Mouse (Mus musculus): ENCODE data around the gene Prdm11.

Gene Prdm11

GRCm38 (mm10) chr2:93012976-93013375 lies 33.0 kb downstream of the Prdm11 start:
- DNase-seq (ENCODE audit: low read depth, low spot score), result no peak

- no peak for DNase-seq (ENCODE audit: low read depth, low spot score)
Observed at GRCm38 (mm10) chr2:93011933-93012332, 34.0 kb downstream of the Prdm11 start.

- no peak for DNase-seq (ENCODE audit: low read depth, low spot score)
Observed at GRCm38 (mm10) chr2:93011465-93011864, 34.5 kb downstream of the Prdm11 start.

- DNase-seq (ENCODE audit: low read depth, low spot score), result no peak
Observed at GRCm38 (mm10) chr2:93007967-93008685, 37.8 kb downstream of the Prdm11 start.

- DNase-seq (ENCODE audit: low read depth, low spot score), result no peak
Observed at GRCm38 (mm10) chr2:93005028-93005427, 40.9 kb downstream of the Prdm11 start.

- DNase-seq (ENCODE audit: low read depth, low spot score), result no peak
Observed at GRCm38 (mm10) chr2:92991976-92992375, 54.0 kb downstream of the Prdm11 start.

- no peak for DNase-seq (ENCODE audit: low read depth, low spot score)
Observed at GRCm38 (mm10) chr2:92989593-92989992, 56.4 kb downstream of the Prdm11 start.

- peak; percentile 61 for DNase-seq (ENCODE audit: low read depth, low spot score)
Observed at GRCm38 (mm10) chr2:92987901-92988631, 57.9 kb downstream of the Prdm11 start.

GRCm38 (mm10) chr2:92987108-92987618 lies 58.8 kb downstream of the Prdm11 start:
- DNase-seq (ENCODE audit: low read depth, low spot score), result no peak

- DNase-seq (ENCODE audit: low read depth, low spot score), result no peak
Observed at GRCm38 (mm10) chr2:92985600-92985999, 60.4 kb downstream of the Prdm11 start.

GRCm38 (mm10) chr2:92985171-92985570 lies 60.8 kb downstream of the Prdm11 start:
- DNase-seq (ENCODE audit: low read depth, low spot score), result no peak

- no peak for DNase-seq (ENCODE audit: low read depth, low spot score)
Observed at GRCm38 (mm10) chr2:92984321-92985108, 61.5 kb downstream of the Prdm11 start.

- no peak for DNase-seq (ENCODE audit: low read depth, low spot score)
Observed at GRCm38 (mm10) chr2:92983273-92983620, 62.7 kb downstream of the Prdm11 start.

GRCm38 (mm10) chr2:92982591-92983272 lies 63.2 kb downstream of the Prdm11 start:
- no peak for DNase-seq (ENCODE audit: low read depth, low spot score)

GRCm38 (mm10) chr2:92980165-92980564 lies 65.8 kb downstream of the Prdm11 start:
- DNase-seq (ENCODE audit: low read depth, low spot score), result no peak

- DNase-seq (ENCODE audit: low read depth, low spot score), result no peak
Observed at GRCm38 (mm10) chr2:92975031-92975790, 70.8 kb downstream of the Prdm11 start.

- DNase-seq (ENCODE audit: low read depth, low spot score), result no peak
Observed at GRCm38 (mm10) chr2:92973646-92974045, 72.3 kb downstream of the Prdm11 start.

GRCm38 (mm10) chr2:92972071-92972470 lies 73.9 kb downstream of the Prdm11 start:
- DNase-seq (ENCODE audit: low read depth, low spot score), result peak; percentile 10

- no peak for DNase-seq (ENCODE audit: low read depth, low spot score)
Observed at GRCm38 (mm10) chr2:92971536-92971935, 74.4 kb downstream of the Prdm11 start.

GRCm38 (mm10) chr2:92971069-92971468 lies 74.9 kb downstream of the Prdm11 start:
- DNase-seq (ENCODE audit: low read depth, low spot score), result no peak

- DNase-seq (ENCODE audit: low read depth, low spot score), result no peak
Observed at GRCm38 (mm10) chr2:92967839-92968166, 78.2 kb downstream of the Prdm11 start.
